Mouse (Mus musculus) forebrain, embryonic 10.5 days (tissue): Measurements from ENCODE around the gene Rerg. TPM values are rescaled to one million over a fixed set of nuclear protein-coding genes. Genes with fewer than 3 reads are reported as not detected.

Source experiments
- DNase-seq: peaks from one replicate; pipeline ENCODE4 v3.0.0-alpha.2; 2017; ENCODE audit warnings: low spot score; ENCODE audit errors: extremely low spot score
- H3K27ac ChIP-seq: fragments of 300-500 bp; sonication (generic); 2 replicates; pipeline ENCODE4 v1.5.1; 2016; ENCODE audit warnings: mild to moderate bottlenecking
- H3K27me3 ChIP-seq: fragments of 300-500 bp; sonication (generic); 2 replicates; pipeline ENCODE4 v1.6.1; 2016; ENCODE audit warnings: mild to moderate bottlenecking; ENCODE audit not compliant: poor library complexity, severe bottlenecking
- H3K36me3 ChIP-seq: fragments of 300-500 bp; sonication (generic); replicated peaks from 2 replicates; pipeline ENCODE4 v1.6.1; 2016; ENCODE audit warnings: mild to moderate bottlenecking, moderate library complexity
- H3K4me1 ChIP-seq: fragments of 300-500 bp; sonication (generic); 2 replicates; pipeline ENCODE4 v1.6.1; 2016
- H3K4me3 ChIP-seq: fragments of 300-500 bp; sonication (generic); 2 replicates; pipeline ENCODE4 v1.5.1; 2016; ENCODE audit warnings: mild to moderate bottlenecking, moderate library complexity
- H3K9me3 ChIP-seq: fragments of 300-500 bp; sonication (generic); 2 replicates; pipeline ENCODE4 v1.6.1; 2016; ENCODE audit warnings: mild to moderate bottlenecking, moderate library complexity
- WGBS: fragments of 180-500 bp; shearing (Covaris S2); methylation state at CpG from one replicate; pipeline ENCODE4 v1.1.7; 2016; 5-methylcytosine and 5-hydroxymethylcytosine counted together
- polyA plus RNA-seq: library from polyadenylated mRNA; unstranded; fragments of >200 nt; fragmentation: Nextera tagmentation; extraction: Ambion mirVana; gene quantifications from 2 replicates; pipeline ENCODE4 v1.2.1, GENCODE M21; 2016

The Rerg gene
- polyA plus RNA-seq, 1 experiment from 2014 or later, result 1.1 TPM

DNA sequence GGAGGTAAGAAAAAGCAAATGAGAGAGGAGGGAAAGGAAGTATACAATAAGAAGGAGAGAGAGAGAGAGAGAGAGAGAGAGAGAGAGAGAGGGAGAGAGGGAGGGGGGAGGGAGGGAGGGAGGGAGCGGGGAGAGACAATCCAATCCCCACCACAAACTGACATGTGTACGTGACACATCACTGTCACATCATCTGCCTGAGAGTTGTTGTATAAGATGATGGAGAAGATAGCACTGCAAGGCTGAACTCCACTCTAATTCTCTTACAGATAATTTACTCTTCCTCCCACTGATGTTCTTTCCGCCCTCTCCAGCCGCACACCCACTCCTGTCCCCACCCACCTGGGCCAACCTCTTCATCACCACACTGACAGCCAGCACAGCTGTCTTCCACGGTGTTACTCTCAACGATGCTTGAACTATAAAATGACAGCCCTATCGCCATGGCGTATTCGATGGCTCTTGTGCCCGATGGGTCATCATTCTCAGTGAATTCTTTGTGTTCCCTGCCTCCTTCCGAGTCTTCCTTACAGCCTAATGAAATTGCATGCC, 18.2 kb upstream of the Rerg start:
- H3K4me3 ChIP-seq, result no peak overlapping the region
- peaks cover 4% of the 10 kb centered on the region; the same call in 1 of the 2 replicates for H3K4me1 ChIP-seq
- no peak for DNase-seq
- H3K9me3 ChIP-seq, result no peaks in the 10 kb centered on the region
- no peaks in the 10 kb centered on the region for H3K27me3 ChIP-seq
- 84% methylated on average over 10 of the region's 11 CpGs for WGBS
- no peaks in the 10 kb centered on the region for H3K36me3 ChIP-seq
- no peak overlapping the region for H3K27ac ChIP-seq

DNA sequence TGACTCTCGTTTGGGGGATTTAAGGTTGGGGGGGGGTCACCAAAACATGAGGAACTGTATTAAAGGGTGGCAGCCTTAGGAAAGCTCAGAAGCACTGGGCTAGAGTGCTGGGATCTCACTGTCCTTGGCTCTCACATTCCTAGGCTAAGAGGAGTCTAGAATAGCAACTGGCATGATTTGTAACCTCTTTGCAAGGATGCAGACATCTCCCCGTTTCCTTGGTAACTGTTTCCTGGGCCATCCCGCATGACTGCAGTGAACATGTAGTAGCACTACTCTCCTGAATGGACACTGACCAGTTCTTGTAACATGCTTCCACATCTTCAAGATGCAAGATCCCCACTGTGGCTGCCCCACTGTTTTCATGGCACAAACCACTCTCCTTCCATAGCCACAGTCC, 17.1 kb upstream of the Rerg start:
- no peaks in the 10 kb centered on the region for H3K9me3 ChIP-seq
- 90% methylated on average over 3 of the region's 3 CpGs for WGBS
- no peak overlapping the region for H3K27ac ChIP-seq
- no peaks in the 10 kb centered on the region for H3K36me3 ChIP-seq
- H3K4me1 ChIP-seq, result peaks cover 13% of the 10 kb centered on the region; the same call in 1 of the 2 replicates
- no peaks in the 10 kb centered on the region for H3K27me3 ChIP-seq
- DNase-seq, result no peak
- H3K4me3 ChIP-seq, result no peak overlapping the region

GRCm38 (mm10) chr6:137180636-137181035, 10.3 kb upstream of the Rerg start:
- Histone ChIP-seq H3K4me1 (peaks cover 18% of the 10 kb centered on the region), H3K27me3 (no peaks in the 10 kb centered on the region), H3K27ac (no peak overlapping the region), H3K4me3 (no peak overlapping the region), H3K9me3 (no peaks in the 10 kb centered on the region), H3K36me3 (no peaks in the 10 kb centered on the region)
- no peak for DNase-seq
- WGBS, result 82% methylated on average over 6 of the region's 6 CpGs

GRCm38 (mm10) chr6:137180115-137180514, 9.8 kb upstream of the Rerg start:
- Histone ChIP-seq H3K4me1 (peaks cover 18% of the 10 kb centered on the region), H3K36me3 (no peaks in the 10 kb centered on the region), H3K27ac (no peak overlapping the region), H3K4me3 (no peak overlapping the region), H3K9me3 (no peaks in the 10 kb centered on the region), H3K27me3 (no peaks in the 10 kb centered on the region)
- no peak for DNase-seq
- 81% methylated on average over 8 of the region's 8 CpGs for WGBS

- Histone ChIP-seq H3K27ac (no peak overlapping the region), H3K9me3 (no peaks in the 10 kb centered on the region), H3K27me3 (no peaks in the 10 kb centered on the region), H3K36me3 (no peaks in the 10 kb centered on the region), H3K4me1 (peaks cover 18% of the 10 kb centered on the region), H3K4me3 (no peak overlapping the region)
- WGBS, result 79% methylated on average over 3 of the region's 3 CpGs
- DNase-seq, result no peak
Observed at GRCm38 (mm10) chr6:137179026-137179425, 8.7 kb upstream of the Rerg start.

GRCm38 (mm10) chr6:137170646-137171045, 349 bp upstream of the Rerg start:
- DNase-seq, result no peak
- H3K4me3 ChIP-seq, result no peak overlapping the region
- 37% methylated on average over 7 of the region's 7 CpGs for WGBS

GRCm38 (mm10) chr6:137169171-137169968, 927 bp downstream of the Rerg start:
- Histone ChIP-seq H3K36me3 (no peaks in the 10 kb centered on the region), H3K4me1 (peaks cover 25% of the 10 kb centered on the region), H3K4me3 (peak overlapping the region; percentile 65), H3K9me3 (no peaks in the 10 kb centered on the region), H3K27me3 (peaks cover 44% of the 10 kb centered on the region), H3K27ac (peak overlapping the region; percentile 72)
- under 1% methylated on average over 53 of the region's 53 CpGs for WGBS
- DNase-seq, result peak; percentile 88

More at GRCm38 (mm10) chr6:137170646-137171045, 349 bp upstream of the Rerg start:
- peaks cover 25% of the 10 kb centered on the region for H3K4me1 ChIP-seq
- no peaks in the 10 kb centered on the region for H3K36me3 ChIP-seq
- H3K27me3 ChIP-seq, result peaks cover 44% of the 10 kb centered on the region
- H3K9me3 ChIP-seq, result no peaks in the 10 kb centered on the region
- no peak overlapping the region for H3K27ac ChIP-seq

- Histone ChIP-seq H3K36me3 (no peaks in the 10 kb centered on the region), H3K4me1 (peaks cover 25% of the 10 kb centered on the region), H3K4me3 (no peak overlapping the region), H3K27me3 (peaks cover 41% of the 10 kb centered on the region), H3K9me3 (no peaks in the 10 kb centered on the region), H3K27ac (no peak overlapping the region)
- 58% methylated on average over 4 of the region's 4 CpGs for WGBS
- no peak for DNase-seq
Observed at GRCm38 (mm10) chr6:137166843-137167242, 3.5 kb downstream of the Rerg start.

DNA sequence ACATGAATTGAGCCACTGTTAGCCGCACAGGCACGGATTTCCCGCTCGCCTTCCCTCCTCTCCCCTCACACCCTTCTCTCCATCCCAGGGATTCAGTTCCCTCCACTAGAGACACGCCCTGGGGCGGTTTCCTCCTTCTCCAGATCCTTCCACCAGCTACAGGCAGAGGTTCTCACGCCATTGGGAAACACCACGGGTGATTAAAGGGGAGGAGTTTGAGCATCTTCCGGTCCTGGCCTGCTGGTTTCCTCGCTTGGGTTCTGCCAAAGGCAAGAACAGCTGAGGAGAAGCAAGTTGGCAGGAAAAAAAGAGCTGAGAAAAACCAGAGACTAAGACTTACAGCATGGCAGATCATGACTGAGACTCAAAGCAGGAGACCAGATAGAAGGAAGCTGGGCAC, 6.7 kb downstream of the Rerg start:
- peaks cover 8% of the 10 kb centered on the region for H3K4me1 ChIP-seq
- H3K4me3 ChIP-seq, result no peak overlapping the region
- H3K27me3 ChIP-seq, result peaks cover 18% of the 10 kb centered on the region
- no peak for DNase-seq
- 63% methylated on average over 10 of the region's 10 CpGs for WGBS
- no peaks in the 10 kb centered on the region for H3K9me3 ChIP-seq
- no peaks in the 10 kb centered on the region for H3K36me3 ChIP-seq
- no peak overlapping the region for H3K27ac ChIP-seq

- H3K4me3 ChIP-seq, result no peak overlapping the region
- H3K36me3 ChIP-seq, result no peaks in the 10 kb centered on the region
- no peak overlapping the region for H3K27ac ChIP-seq
- peaks cover 8% of the 10 kb centered on the region for H3K4me1 ChIP-seq
- peaks cover 13% of the 10 kb centered on the region for H3K27me3 ChIP-seq
- WGBS, result 73% methylated on average over 4 of the region's 4 CpGs
- no peaks in the 10 kb centered on the region for H3K9me3 ChIP-seq
- DNase-seq, result no peak
Observed at GRCm38 (mm10) chr6:137163061-137163460, 7.2 kb downstream of the Rerg start.

DNA sequence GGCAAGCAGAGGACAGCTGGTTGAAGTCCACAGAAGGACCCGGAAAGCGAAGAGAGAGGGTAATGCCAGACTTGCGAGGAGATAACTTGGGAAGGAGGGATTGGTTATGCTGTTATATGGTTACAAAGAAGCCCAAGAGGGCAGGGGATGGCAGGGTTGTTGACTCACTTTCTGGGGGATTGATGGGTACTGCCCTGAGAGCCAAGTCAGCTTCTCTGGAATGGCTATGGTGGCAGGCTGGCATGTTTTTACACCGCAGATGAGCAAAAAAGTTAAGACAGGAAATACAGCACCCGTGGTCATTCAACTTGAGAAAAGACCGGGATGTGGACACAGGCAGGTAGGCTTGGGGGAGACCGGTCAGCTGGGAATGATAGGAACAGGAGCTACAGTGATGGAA, 7.8 kb downstream of the Rerg start:
- H3K36me3 ChIP-seq, result no peaks in the 10 kb centered on the region
- H3K27me3 ChIP-seq, result peaks cover 7% of the 10 kb centered on the region
- WGBS, result 95% methylated on average over 7 of the region's 7 CpGs
- no peak for DNase-seq
- no peaks in the 10 kb centered on the region for H3K9me3 ChIP-seq
- H3K4me3 ChIP-seq, result no peak overlapping the region
- peaks cover 8% of the 10 kb centered on the region for H3K4me1 ChIP-seq
- no peak overlapping the region for H3K27ac ChIP-seq

DNA sequence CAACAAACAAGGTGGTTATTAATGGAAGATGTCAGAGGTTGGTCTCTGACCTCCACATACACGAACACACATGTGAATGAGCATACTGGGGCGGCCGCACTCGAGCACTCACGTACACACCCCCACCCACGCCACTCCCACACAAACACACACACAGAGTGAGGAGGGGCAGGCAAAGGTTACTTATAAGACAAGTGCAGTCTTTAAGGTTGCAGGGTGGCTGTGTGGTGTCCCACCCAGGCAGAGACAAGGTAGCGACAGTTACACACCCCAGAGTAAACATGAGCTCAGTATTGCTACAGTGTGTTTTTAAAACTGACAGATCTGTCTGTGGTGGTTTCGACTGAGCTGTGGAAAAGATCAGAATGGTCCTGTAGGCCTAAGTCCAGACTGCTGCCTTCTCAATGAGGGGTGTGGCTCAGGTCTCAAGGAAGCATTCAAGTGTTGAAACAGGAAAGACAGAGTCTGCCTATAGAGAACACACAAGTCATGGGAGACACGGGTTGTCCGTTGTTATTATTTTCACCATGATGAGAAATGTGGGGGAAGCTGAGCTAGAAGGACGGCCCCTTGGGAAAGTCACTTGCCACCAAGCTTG, 8.7 kb downstream of the Rerg start:
- no peak overlapping the region for H3K27ac ChIP-seq
- H3K36me3 ChIP-seq, result no peaks in the 10 kb centered on the region
- H3K4me3 ChIP-seq, result no peak overlapping the region
- H3K27me3 ChIP-seq, result no peaks in the 10 kb centered on the region
- peaks cover under 1% of the 10 kb centered on the region; the same call in 1 of the 2 replicates for H3K4me1 ChIP-seq
- H3K9me3 ChIP-seq, result no peaks in the 10 kb centered on the region
- 91% methylated on average over 11 of the region's 11 CpGs for WGBS
- no peak for DNase-seq

DNA sequence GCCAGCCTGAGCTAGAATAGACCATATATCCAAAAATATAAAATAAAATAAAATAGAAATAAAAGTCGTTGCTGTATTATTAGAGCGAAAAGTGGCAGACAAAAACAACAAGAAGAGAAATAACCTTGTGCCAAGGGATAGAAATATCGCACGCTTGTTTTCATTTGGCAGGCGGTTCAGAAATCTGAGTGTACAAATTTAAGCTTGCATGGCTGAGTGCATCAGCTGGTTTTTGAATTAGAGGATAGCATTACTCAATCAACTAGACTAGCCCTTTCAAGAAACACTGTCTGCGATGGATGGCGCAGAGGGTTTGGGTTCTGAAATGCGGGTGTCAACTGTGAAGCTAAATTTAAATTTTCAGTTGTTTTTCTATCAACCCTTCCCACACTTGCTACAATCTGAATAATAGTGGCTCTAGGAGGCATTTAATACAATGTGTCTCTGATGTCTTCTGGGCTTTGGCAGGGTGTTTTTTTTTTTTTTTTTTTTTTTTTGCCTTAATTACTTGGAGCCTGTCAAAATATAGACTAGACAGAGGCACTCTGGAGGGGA, 10.8 kb downstream of the Rerg start:
- Histone ChIP-seq H3K27ac (no peak overlapping the region), H3K4me3 (no peak overlapping the region), H3K36me3 (no peaks in the 10 kb centered on the region), H3K9me3 (no peaks in the 10 kb centered on the region), H3K4me1 (no peaks in the 10 kb centered on the region), H3K27me3 (no peaks in the 10 kb centered on the region)
- 90% methylated on average over 8 of the region's 8 CpGs for WGBS
- no peak for DNase-seq
